Mouse (Mus musculus): ENCODE data around the gene Tfcp2l1.

DNA sequence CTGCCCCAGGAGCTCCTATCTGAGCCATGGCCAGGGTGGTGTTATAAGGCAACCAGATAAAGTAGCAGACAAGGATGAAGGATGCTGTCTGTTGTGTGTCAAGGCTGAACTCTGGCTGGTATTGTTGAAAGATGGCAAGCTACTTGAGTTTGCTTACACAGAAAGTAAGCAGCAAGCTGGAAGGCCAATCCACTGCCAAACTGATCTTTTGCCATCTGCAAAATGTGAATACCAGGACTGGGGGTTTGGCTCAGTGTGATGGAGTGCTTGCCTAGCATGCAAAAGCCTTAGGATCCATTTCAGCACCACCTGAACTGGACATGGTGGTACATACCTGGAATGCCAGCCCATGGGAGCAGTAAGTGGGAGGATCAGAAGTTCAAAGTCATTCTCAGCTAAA is 101.1 kb downstream of the Tfcp2l1 start:
- TF ChIP-seq POLR2A (IDR thresholded peaks at IDR 0.05; ENCODE audit: low read depth, low read length): no peak
- no peak for TF ChIP-seq CTCF (IDR thresholded peaks at IDR 0.05; ENCODE audit: borderline replicate concordance, insufficient read depth, low read length)
